Mouse (Mus musculus): ENCODE measurements around the gene Kcnk4. TPM values are rescaled to one million over a fixed set of nuclear protein-coding genes. Genes with fewer than 3 reads are reported as not detected.

The Kcnk4 gene
- polyA plus RNA-seq, 1 experiment from 2014 or later, result 0.13 TPM

DNA sequence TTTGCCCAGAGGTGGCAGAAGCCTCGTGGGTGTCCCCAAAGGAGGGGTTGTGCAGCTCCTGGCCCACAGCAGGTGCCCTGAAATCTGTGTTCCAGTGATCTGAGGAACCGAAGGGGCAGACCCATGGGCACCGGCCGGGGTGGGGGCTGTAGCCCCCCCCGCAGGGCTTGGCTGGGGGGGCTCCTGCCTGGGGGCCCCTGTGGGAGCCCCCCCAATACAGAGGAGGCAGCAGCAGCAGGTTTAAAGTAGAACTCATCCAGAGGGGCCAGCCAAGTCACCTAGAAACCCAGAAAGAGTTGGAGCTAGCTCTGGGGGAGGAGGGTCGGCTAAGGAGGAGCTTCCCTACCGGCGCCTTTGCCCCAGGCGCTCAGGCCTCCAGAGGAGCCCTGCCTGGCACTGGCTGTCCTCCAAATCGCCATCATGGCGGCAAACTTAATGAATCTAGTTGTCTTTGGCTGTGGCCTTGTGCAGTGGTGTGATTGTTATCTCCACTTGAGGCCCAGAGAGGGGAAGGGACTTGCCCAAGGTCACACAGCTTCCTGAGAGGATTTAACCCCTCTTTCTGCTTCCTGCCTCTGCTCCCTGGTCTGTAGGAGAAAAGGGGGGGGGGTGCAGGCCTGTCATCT lies 36.3 kb upstream of the Kcnk4 start:
- Histone ChIP-seq H3K4me3 (ENCODE audit: low read depth, low read length) (no peak overlapping the region; the same call in 1 of the 2 replicates), H3K36me3 (ENCODE audit: control insufficient read depth, insufficient read depth, low read length) (no peaks in the 10 kb centered on the region), H3K4me1 (ENCODE audit: control insufficient read depth, insufficient read depth, low read length) (peaks cover 19% of the 10 kb centered on the region), H3K9ac (ENCODE audit: low read length) (no peak overlapping the region; the same call in 1 of the 2 replicates), H3K27me3 (ENCODE audit: control insufficient read depth, insufficient read depth, low read length) (0 out of 2 replicates have a peak, but pooled peaks cover 7% of the 10 kb centered on the region), H3K4me2 (ENCODE audit: low read depth) (peak overlapping the region; percentile 50), H3K9me3 (ENCODE audit: control insufficient read depth, low read length) (no peaks in the 10 kb centered on the region), H3K27ac (ENCODE audit: low read depth, low read length) (no peak overlapping the region)
- DNase-seq (ENCODE audit: low spot score), result no peak
- no peak for ATAC-seq (ENCODE audit: insufficient read depth, low FRiP score, low TSS enrichment)
- WGBS, result 26% methylated on average over 11 of the region's 11 CpGs

DNA sequence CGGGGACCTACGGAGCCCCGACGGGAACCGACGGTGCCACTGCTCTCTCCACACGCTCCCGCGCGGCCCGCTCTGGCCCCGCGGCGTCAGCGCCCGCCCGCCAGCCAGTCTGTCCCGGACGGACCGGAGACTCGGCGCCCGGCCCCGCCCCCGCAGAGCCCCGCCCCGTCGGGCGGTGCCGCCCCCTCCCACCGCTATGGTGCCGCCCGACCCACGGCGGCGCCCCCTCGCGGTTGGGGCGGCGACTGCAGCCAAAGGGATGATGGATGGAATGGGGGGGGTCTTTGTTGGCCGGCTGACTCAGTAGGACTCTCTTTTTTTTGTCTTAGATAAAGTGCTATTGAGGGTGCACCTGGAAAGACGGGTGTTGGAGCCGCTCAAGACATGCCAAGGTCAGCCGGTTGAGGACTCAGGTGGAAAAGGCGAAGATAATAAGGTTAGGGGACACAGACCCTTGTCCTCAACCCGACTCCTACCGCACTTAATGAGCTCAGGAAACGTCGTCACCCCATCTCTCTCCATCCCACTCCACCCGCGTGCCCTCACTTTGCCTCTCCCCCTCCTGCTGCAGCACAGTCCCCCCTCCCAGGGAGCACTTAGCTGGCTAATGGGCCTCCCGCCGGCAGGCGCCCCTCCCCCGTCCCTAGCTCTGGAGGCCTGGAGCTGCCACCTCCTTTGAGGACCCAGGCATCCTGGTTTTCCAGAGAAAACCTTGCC lies 35.5 kb upstream of the Kcnk4 start:
- Histone ChIP-seq H3K4me2 (ENCODE audit: low read depth) (peak overlapping the region; percentile 50), H3K9ac (ENCODE audit: low read length) (peak overlapping the region; percentile 58), H3K27ac (ENCODE audit: low read depth, low read length) (no peak overlapping the region), H3K4me1 (ENCODE audit: control insufficient read depth, insufficient read depth, low read length) (peaks cover 19% of the 10 kb centered on the region), H3K36me3 (ENCODE audit: control insufficient read depth, insufficient read depth, low read length) (no peaks in the 10 kb centered on the region), H3K4me3 (ENCODE audit: low read depth, low read length) (peak overlapping the region; percentile 45), H3K27me3 (ENCODE audit: control insufficient read depth, insufficient read depth, low read length) (0 out of 2 replicates have a peak, but pooled peaks cover 7% of the 10 kb centered on the region), H3K9me3 (ENCODE audit: control insufficient read depth, low read length) (no peaks in the 10 kb centered on the region)
- under 1% methylated on average over 49 of the region's 55 CpGs for WGBS
- DNase-seq (ENCODE audit: low spot score) (peak; percentile 72), ATAC-seq (ENCODE audit: insufficient read depth, low FRiP score, low TSS enrichment) (no peak)

DNA sequence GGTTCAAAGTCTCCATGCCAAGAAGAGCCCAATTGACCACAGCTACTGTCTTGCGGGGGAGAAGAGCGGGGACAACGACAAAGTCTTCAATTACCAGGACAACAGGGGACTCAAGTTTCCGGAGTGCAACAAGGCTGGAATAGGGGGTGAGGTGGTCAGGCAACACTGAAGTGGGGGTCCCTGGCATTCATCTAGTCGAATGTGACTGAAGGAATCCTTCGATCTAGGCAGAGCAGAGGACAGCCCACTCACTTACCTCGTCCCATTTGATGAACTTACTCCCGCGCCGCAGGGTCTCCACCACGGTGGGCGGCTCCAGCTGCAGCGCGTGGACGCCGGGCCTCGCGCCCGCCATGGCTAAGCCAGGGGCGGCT lies 35.0 kb upstream of the Kcnk4 start:
- peak overlapping the region; percentile 58 for H3K9ac ChIP-seq (ENCODE audit: low read length)
- peaks cover 19% of the 10 kb centered on the region for H3K4me1 ChIP-seq (ENCODE audit: control insufficient read depth, insufficient read depth, low read length)
- 2% methylated on average over 19 of the region's 20 CpGs for WGBS
- no peaks in the 10 kb centered on the region for H3K9me3 ChIP-seq (ENCODE audit: control insufficient read depth, low read length)
- no peak overlapping the region for H3K27ac ChIP-seq (ENCODE audit: low read depth, low read length)
- H3K36me3 ChIP-seq (ENCODE audit: control insufficient read depth, insufficient read depth, low read length), result no peaks in the 10 kb centered on the region; the same call in 1 of the 2 replicates
- H3K4me3 ChIP-seq (ENCODE audit: low read depth, low read length), result peak overlapping the region; percentile 45
- 0 out of 2 replicates have a peak, but pooled peaks cover 7% of the 10 kb centered on the region for H3K27me3 ChIP-seq (ENCODE audit: control insufficient read depth, insufficient read depth, low read length)
- H3K4me2 ChIP-seq (ENCODE audit: low read depth), result peak overlapping the region; percentile 50
- no peak for DNase-seq (ENCODE audit: low spot score)
- no peak for ATAC-seq (ENCODE audit: insufficient read depth, low FRiP score, low TSS enrichment)

DNA sequence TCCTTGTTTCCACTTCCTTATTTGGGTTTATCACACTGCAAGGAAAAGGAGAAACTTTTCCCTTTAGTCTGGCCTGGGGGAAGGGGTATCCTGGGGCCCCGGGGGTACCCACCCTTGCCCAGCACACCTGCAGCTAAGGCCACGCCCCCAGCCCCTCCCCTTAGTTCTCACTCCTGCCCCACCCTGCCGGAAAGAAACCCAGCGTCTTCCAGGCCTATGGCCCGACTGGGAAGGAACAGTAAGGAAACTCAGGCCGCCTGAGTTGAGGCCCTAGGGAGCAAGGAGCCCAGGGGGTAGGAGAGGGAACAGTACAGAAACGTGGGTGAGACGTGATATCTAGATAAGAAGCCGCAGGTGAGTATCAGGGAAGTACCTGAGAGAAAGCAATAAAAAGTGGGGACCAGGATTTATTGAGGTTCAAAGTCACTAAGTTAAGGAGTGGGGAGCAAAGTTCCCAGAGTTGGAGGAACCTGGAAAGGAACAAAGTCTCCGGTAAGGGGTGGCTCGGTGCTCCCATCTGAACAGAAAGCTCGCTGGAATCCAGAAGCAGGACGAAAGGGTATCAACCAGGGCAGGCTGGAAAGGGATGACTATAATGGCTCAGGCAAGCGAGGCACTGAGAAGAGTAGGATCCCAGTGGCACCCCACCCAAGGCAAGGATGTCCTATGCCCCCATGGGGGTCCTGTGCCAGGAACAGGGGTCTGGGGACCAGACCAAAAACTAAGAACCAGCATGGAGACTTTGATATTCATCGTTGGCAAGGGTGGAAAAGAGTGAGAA lies 34.4 kb upstream of the Kcnk4 start:
- no peak for ATAC-seq (ENCODE audit: insufficient read depth, low FRiP score, low TSS enrichment)
- H3K27me3 ChIP-seq (ENCODE audit: control insufficient read depth, insufficient read depth, low read length), result 0 out of 2 replicates have a peak, but pooled peaks cover 7% of the 10 kb centered on the region
- H3K4me3 ChIP-seq (ENCODE audit: low read depth, low read length), result peak overlapping the region; percentile 45
- peak overlapping the region; percentile 50 for H3K4me2 ChIP-seq (ENCODE audit: low read depth)
- WGBS, result 12% methylated on average over 15 of the region's 15 CpGs
- no peak overlapping the region for H3K27ac ChIP-seq (ENCODE audit: low read depth, low read length)
- no peaks in the 10 kb centered on the region for H3K9me3 ChIP-seq (ENCODE audit: control insufficient read depth, low read length)
- no peaks in the 10 kb centered on the region; the same call in 1 of the 2 replicates for H3K36me3 ChIP-seq (ENCODE audit: control insufficient read depth, insufficient read depth, low read length)
- H3K4me1 ChIP-seq (ENCODE audit: control insufficient read depth, insufficient read depth, low read length), result peaks cover 15% of the 10 kb centered on the region
- no peak for DNase-seq (ENCODE audit: low spot score)
- peak overlapping the region; percentile 58; the same call in 1 of the 2 replicates for H3K9ac ChIP-seq (ENCODE audit: low read length)

DNA sequence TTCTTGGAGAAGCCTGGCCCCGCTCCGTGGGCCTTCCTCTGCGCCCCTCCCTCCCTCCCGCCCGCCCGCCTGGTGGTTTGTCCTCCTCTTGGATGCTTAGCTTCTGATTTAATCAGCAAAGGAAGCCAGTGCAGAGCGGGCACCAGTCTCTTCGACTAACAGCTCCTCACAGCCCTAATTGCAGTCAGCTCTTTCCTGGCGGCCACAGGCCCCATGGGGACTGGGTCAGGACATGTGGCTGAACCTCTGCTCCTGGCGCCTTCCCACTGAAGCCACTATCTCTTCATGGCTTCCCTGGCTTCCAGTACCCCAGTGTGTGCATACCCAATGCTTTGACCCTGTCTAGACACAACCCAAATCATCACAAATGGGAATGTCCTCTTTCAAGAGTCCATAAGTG lies 22.1 kb upstream of the Kcnk4 start:
- ATAC-seq (ENCODE audit: insufficient read depth, low FRiP score, low TSS enrichment) (no peak), DNase-seq (ENCODE audit: low spot score) (no peak)
- peaks cover 4% of the 10 kb centered on the region; the same call in 1 of the 2 replicates for H3K4me1 ChIP-seq (ENCODE audit: control insufficient read depth, insufficient read depth, low read length)
- no peaks in the 10 kb centered on the region for H3K9me3 ChIP-seq (ENCODE audit: control insufficient read depth, low read length)
- no peak overlapping the region for H3K9ac ChIP-seq (ENCODE audit: low read length)
- no peaks in the 10 kb centered on the region for H3K27me3 ChIP-seq (ENCODE audit: control insufficient read depth, insufficient read depth, low read length)
- no peak overlapping the region for H3K27ac ChIP-seq (ENCODE audit: low read depth, low read length)
- H3K4me3 ChIP-seq (ENCODE audit: low read depth, low read length), result no peak overlapping the region
- 0 out of 2 replicates have a peak, but pooled peaks cover 3% of the 10 kb centered on the region for H3K36me3 ChIP-seq (ENCODE audit: control insufficient read depth, insufficient read depth, low read length)
- H3K4me2 ChIP-seq (ENCODE audit: low read depth), result no peak overlapping the region
- 84% methylated on average over 10 of the region's 10 CpGs for WGBS

DNA sequence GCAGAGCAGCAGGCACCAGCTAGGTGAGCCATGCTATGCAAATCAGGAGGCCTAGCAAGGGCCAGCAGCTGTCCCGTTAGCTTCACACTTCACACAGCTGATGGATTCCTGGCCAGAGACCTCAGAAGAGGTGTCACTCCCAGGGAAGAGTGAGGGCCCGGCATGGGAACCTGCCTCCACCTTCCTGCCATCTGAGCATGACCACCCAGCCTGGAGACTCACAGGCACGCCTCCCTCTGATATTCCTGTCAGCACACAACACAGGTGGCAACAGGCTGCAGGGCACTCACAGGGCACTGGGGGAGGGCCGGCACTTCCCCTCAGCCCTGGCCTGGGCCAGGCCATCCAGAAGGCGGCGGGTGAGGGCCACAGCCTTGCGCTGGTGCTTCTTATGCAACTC lies 21.1 kb upstream of the Kcnk4 start:
- Histone ChIP-seq H3K36me3 (ENCODE audit: control insufficient read depth, insufficient read depth, low read length) (0 out of 2 replicates have a peak, but pooled peaks cover 3% of the 10 kb centered on the region), H3K4me2 (ENCODE audit: low read depth) (no peak overlapping the region), H3K9me3 (ENCODE audit: control insufficient read depth, low read length) (no peaks in the 10 kb centered on the region), H3K4me1 (ENCODE audit: control insufficient read depth, insufficient read depth, low read length) (peaks cover 4% of the 10 kb centered on the region; the same call in 1 of the 2 replicates), H3K4me3 (ENCODE audit: low read depth, low read length) (no peak overlapping the region), H3K27ac (ENCODE audit: low read depth, low read length) (no peak overlapping the region), H3K27me3 (ENCODE audit: control insufficient read depth, insufficient read depth, low read length) (no peaks in the 10 kb centered on the region), H3K9ac (ENCODE audit: low read length) (no peak overlapping the region)
- ATAC-seq (ENCODE audit: insufficient read depth, low FRiP score, low TSS enrichment) (no peak), DNase-seq (ENCODE audit: low spot score) (no peak)
- WGBS, result 87% methylated on average over 7 of the region's 7 CpGs

DNA sequence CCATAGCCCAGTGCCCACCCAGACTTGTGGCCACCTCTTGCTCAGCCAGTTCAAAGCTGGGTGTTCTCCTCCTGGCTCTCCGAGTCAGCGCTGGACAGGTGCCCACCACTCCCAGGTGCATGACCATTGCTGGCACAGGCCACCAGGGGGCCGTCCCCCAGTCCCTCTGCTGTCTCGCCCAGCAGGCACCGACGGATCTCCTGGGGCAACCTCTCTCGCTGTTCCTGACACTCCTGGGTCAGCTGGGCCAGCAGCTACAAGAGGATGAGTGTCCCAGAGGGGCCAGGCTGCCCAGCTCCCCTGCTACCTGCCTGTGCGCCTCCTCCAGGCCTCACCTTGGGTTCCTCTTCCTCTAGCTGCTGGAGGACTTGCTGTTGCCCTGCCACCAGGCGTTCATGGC lies 19.7 kb upstream of the Kcnk4 start:
- Histone ChIP-seq H3K36me3 (ENCODE audit: control insufficient read depth, insufficient read depth, low read length) (0 out of 2 replicates have a peak, but pooled peaks cover 3% of the 10 kb centered on the region), H3K9ac (ENCODE audit: low read length) (no peak overlapping the region), H3K4me1 (ENCODE audit: control insufficient read depth, insufficient read depth, low read length) (peaks cover 10% of the 10 kb centered on the region), H3K9me3 (ENCODE audit: control insufficient read depth, low read length) (no peaks in the 10 kb centered on the region), H3K27ac (ENCODE audit: low read depth, low read length) (no peak overlapping the region), H3K27me3 (ENCODE audit: control insufficient read depth, insufficient read depth, low read length) (no peaks in the 10 kb centered on the region), H3K4me3 (ENCODE audit: low read depth, low read length) (no peak overlapping the region), H3K4me2 (ENCODE audit: low read depth) (no peak overlapping the region)
- 60% methylated on average over 9 of the region's 9 CpGs for WGBS
- ATAC-seq (ENCODE audit: insufficient read depth, low FRiP score, low TSS enrichment) (no peak), DNase-seq (ENCODE audit: low spot score) (no peak)

DNA sequence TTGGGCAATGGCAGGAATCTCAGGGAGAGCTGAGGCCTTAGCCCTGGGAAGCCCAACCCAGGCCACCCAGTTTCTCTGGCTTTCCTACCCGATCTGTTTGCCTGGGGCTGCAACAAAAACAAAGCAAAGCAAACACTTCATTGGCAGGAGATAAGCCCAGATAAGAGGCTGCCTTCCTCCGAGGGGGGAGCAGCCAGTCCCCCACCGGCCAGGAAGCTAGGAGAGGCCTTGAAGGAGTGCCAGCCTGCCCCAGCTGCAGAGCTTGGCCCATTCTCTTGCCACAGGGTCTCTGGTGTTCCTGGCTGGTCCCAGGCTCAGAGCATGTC lies 18.4 kb upstream of the Kcnk4 start:
- Histone ChIP-seq H3K36me3 (ENCODE audit: control insufficient read depth, insufficient read depth, low read length) (no peaks in the 10 kb centered on the region), H3K4me2 (ENCODE audit: low read depth) (peak overlapping the region; percentile 81), H3K9me3 (ENCODE audit: control insufficient read depth, low read length) (no peaks in the 10 kb centered on the region), H3K9ac (ENCODE audit: low read length) (peak overlapping the region; percentile 86), H3K27ac (ENCODE audit: low read depth, low read length) (no peak overlapping the region), H3K4me3 (ENCODE audit: low read depth, low read length) (peak overlapping the region; percentile 63), H3K27me3 (ENCODE audit: control insufficient read depth, insufficient read depth, low read length) (no peaks in the 10 kb centered on the region), H3K4me1 (ENCODE audit: control insufficient read depth, insufficient read depth, low read length) (peaks cover 10% of the 10 kb centered on the region)
- DNase-seq (ENCODE audit: low spot score), result no peak
- WGBS, result 34% methylated on average over 3 of the region's 3 CpGs
- no peak for ATAC-seq (ENCODE audit: insufficient read depth, low FRiP score, low TSS enrichment)

Data from neural tube, embryonic 11.5 days (tissue).